Mouse (Mus musculus) c-Kit-positive CD71-positive TER-119-negative erythroid progenitor cells, embryonic 14.5 days (primary cell): ENCODE measurements around the gene Nt5dc2.
A peak's percentile ranks its signal among the peaks of the same experiment; 100 is the strongest.

Experiments used
- DNase-seq: peaks from one replicate; pipeline ENCODE4 v3.0.0-alpha.2; 2013; ENCODE audit warnings: low read depth

Gene Nt5dc2

GRCm38 (mm10) chr14:31130236-31131220 is at the start of gene Nt5dc2:
Gene Nt5dc2, plus strand, starts transcription at chr14:31131053.
- DNase-seq, result peak; percentile 62

- DNase-seq, result no peak
Measured at GRCm38 (mm10) chr14:31081147-31081546, 49.7 kb upstream of the Nt5dc2 start.

- DNase-seq, result no peak
Measured at GRCm38 (mm10) chr14:31087433-31087832, 43.4 kb upstream of the Nt5dc2 start.

- no peak for DNase-seq
Measured at GRCm38 (mm10) chr14:31088515-31088914, 42.3 kb upstream of the Nt5dc2 start.

GRCm38 (mm10) chr14:31089918-31090317 is 40.9 kb upstream of the Nt5dc2 start:
- DNase-seq, result no peak

- DNase-seq, result no peak
Measured at GRCm38 (mm10) chr14:31105156-31105555, 25.7 kb upstream of the Nt5dc2 start.

GRCm38 (mm10) chr14:31110613-31111012 is 20.2 kb upstream of the Nt5dc2 start:
- peak; percentile 74 for DNase-seq

- DNase-seq, result no peak
Measured at GRCm38 (mm10) chr14:31112187-31112586, 18.7 kb upstream of the Nt5dc2 start.

GRCm38 (mm10) chr14:31114011-31114410 is 16.8 kb upstream of the Nt5dc2 start:
- DNase-seq, result no peak

- no peak for DNase-seq
Measured at GRCm38 (mm10) chr14:31115522-31115921, 15.3 kb upstream of the Nt5dc2 start.

GRCm38 (mm10) chr14:31125106-31126075 is 5.5 kb upstream of the Nt5dc2 start:
- no peak for DNase-seq

GRCm38 (mm10) chr14:31126826-31127225 is 4.0 kb upstream of the Nt5dc2 start:
- no peak for DNase-seq

- no peak for DNase-seq
Measured at GRCm38 (mm10) chr14:31128101-31128825, 2.6 kb upstream of the Nt5dc2 start.

GRCm38 (mm10) chr14:31128826-31129219 is 2.0 kb upstream of the Nt5dc2 start, which contains the start of gene Smim4:
Gene Smim4, minus strand, starts transcription at chr14:31128956.
- peak; percentile 99 for DNase-seq

GRCm38 (mm10) chr14:31129326-31130235 is 1.3 kb upstream of the Nt5dc2 start:
- DNase-seq, result no peak

GRCm38 (mm10) chr14:31131272-31131821 is 494 bp downstream of the Nt5dc2 start:
- no peak for DNase-seq

GRCm38 (mm10) chr14:31132031-31132430 is 1.2 kb downstream of the Nt5dc2 start:
- no peak for DNase-seq

- no peak for DNase-seq
Measured at GRCm38 (mm10) chr14:31132491-31132975, 1.7 kb downstream of the Nt5dc2 start.

- no peak for DNase-seq
Measured at GRCm38 (mm10) chr14:31133023-31133665, 2.3 kb downstream of the Nt5dc2 start.
